Mouse (Mus musculus): ENCODE data around the gene Vmn1r188.
A peak's percentile ranks its signal among the peaks of the same experiment; 100 is the strongest.
"Not testable (repeated sequence)": the region's sequence is repeated elsewhere in the genome, so short reads cannot be mapped to it uniquely, and the experiment has no call there.

The Vmn1r188 gene

DNA sequence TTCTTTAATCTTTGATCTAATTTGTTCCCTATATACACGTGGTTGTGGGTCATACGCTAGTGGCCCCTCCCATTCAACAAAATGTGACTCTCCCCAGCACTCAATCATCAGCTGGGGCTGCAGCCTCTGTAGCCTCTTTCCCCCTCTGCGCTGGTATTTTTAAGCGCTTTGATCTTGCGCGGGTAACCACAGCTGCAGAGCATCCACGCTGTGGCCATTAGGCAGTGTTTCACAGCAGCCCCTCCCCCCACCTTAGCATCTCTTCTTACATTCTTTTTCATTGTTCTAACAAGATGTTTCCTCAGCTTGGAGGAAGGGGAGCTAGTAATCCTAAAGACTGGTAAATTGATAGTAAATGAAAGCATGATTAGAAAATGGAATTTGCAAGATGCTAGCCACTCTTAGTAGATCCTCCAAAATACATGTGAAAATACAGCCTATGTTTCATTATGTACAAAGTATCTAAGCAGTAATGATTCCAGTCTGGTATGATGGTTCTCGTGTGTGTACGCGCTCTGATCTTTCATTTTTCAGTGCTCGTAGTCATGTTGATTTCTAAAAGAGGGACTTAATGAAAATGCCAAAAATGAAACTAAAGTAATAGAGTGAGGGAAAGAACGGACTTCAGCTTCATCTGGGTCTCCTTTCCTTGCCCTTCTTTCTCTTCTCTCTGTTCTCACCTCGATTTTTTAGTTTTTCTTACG is 34.4 kb upstream of the Vmn1r188 start:
- peak; percentile 94 for DNase-seq (ENCODE audit: low read depth, low spot score)

DNA sequence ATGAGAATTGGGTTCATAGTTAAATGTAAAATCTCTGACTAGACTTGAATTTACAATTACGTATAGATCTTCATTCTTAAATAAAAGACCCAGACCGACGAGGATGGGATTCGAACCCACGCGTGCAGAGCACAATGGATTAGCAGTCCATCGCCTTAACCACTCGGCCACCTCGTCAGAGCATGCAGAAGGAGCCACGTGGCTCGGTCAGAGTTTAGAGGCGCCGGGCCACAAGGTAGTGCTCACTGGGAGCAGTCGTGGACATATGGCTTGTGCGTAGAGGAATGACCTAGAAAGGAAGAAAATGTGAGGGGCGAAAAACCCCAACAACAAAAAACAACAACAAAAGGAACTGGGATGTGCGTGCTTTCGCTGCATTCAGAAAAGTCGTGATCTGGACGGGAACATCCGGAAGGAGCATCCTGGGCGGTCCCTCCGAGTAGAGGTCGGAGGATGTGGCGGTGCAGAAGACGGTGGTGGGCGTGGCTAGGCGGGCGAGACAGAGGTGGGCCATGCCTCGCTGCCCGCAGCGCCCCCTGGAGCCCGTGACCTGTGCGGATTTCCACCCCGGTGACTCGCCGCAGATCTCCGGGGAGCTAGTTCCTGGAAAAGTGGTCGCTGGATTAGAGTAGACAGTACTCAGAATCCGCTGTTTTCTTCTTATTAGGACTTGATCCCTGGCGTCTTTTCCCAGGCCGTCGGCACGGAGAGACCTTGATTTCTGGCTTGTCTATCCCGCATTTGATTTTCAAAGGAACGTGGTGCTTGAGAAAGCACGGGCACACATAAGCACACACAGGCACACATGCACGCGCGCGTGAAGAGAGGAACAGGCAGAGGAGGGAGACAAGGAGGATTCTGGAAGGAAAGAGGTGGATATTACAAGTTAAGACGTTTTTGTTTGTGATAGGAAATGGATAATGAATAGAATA is 33.4 kb upstream of the Vmn1r188 start:
- DNase-seq (ENCODE audit: low read depth, low spot score): peak; percentile 97

DNA sequence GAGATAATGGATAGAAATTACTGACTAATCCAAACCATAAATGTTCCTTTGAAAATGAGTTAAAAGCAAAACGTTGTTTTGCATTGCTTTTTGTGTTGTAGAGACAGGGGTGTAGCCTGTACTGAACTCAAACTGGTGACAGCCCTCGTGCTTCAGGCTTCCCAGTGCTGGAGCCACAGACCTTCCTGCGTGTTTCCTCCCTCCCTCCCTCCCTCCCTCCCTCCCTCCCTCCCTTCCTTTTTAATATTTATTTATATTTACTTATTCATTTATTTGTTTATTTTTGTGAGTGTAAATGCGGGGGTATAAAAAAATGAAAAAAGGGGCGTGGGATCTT is 32.7 kb upstream of the Vmn1r188 start:
- no peak for DNase-seq (ENCODE audit: low read depth, low spot score)

DNA sequence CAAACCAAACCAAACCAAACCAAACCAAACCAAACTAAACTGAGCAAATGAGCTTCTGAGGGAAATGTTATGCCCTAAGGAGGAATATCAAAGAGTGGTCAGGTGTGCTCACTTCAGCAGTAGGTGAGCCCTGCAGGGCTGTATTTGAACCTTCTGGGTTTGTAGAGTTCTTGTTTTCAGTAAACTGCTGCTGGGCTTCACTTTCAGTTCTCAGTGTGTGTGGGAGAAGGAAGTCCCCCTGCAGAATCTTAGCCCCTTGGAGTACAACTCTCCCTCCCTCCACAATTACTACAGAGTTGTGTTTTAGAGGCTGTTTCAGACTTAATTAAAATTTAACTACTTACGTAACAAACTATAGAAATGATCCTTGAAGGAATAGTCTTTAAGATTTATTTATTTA is 30.5 kb upstream of the Vmn1r188 start:
- no peak for DNase-seq (ENCODE audit: low read depth, low spot score)

DNA sequence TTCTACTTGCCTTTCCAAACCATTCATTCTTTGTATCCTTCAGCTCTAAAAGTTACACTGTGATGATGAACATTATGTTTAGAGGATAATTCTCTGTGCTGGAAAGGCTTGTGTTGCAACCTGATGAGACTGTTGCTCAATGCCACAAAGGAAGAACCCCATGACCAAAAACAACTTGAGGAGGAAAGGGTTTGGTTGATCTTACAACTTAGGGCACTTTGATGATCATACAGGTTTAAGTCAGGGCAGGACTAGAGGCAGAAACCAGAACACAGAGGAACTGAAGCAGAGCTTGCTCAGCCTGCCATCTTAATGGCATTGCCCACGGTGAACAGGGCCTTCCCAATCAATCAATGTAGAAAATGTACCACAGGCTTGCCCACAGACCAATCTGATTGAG is 22.8 kb upstream of the Vmn1r188 start:
- no peak for DNase-seq (ENCODE audit: low read depth, low spot score)

DNA sequence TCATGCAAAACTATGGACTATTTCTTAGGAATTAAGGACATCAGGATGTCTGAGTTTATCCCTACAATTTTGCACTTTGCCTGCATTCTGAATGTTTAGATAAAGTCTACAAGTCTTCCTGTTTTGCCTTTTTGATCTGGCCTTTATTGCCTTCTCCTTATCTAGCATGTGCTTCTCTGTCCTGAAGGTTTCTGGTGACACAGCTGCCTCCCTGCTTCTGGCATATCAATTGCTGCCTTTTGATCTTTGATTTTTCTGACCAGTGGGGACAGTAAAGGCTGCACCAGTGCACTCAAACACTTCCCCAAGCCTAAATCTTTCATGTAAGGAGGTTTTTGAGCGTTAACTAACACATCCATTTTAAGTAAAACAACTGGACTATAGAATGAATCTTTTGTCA is 20.8 kb upstream of the Vmn1r188 start:
- DNase-seq (ENCODE audit: low read depth, low spot score): no peak

DNA sequence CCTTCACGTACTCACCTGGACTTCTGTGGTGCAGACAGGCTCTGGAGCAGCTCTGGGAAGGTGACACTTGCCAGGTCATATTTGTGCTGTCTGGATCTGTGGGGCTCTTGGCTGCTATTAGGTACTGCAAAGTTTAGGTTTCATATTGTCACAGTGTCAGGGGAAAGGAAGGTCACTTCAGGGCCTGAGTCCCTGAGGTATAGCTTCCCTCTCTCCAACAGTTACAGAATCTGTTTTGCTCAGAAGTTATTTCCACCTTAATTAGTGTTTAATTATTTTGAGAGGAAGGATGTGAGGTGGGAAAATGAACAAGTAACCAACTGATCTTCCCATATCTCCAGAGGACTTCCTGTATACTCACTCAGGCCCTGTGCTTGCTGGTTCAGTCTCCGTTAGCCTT is 21.5 kb downstream of the Vmn1r188 start, which contains the start of gene Vmn1r189:
Vmn1r189 (minus strand) TSS at position 101 of the 400 bp plus-strand sequence.
- DNase-seq (ENCODE audit: low read depth, low spot score): not testable (repeated sequence)

DNA sequence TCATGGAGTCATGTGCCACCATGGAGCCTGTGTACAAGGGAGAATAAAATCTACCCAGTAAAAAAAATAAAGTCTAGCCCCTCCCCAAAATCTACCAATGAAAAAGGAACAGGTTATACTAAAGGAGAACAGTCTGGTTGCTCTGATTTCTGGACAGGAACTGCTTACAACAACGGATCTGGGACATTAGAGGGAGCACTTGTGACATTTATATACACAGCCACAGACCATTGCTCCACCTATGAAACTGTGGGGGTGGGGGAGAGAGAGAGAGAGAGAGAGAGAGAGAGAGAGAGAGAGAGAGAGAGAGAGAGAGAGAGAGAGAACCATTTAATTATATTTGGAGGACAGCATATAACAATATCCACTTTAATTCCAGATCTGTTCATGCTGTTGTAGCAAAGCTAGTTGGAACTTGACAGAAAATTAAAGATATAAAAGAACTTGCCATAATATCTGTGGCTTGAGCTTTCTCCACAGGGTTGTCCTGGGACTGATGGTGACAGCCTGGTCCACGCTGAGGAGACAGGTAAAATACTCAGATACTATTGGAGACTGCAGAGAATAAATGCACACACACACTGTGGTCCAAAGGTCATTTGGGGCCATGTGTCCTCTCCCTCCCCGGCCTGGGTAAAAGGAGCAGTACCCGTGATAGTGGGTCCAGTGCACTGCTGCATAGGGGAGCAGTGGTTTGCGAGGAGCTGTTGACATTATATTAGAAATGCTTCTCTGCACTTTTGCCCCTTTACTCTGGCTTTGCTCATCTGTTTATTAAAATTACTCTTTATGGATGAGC is 52.5 kb downstream of the Vmn1r188 start:
- not testable (repeated sequence) for DNase-seq (ENCODE audit: low read depth, low spot score)
